Mouse (Mus musculus): ENCODE measurements around the gene Frmd6.

Gene Frmd6

DNA sequence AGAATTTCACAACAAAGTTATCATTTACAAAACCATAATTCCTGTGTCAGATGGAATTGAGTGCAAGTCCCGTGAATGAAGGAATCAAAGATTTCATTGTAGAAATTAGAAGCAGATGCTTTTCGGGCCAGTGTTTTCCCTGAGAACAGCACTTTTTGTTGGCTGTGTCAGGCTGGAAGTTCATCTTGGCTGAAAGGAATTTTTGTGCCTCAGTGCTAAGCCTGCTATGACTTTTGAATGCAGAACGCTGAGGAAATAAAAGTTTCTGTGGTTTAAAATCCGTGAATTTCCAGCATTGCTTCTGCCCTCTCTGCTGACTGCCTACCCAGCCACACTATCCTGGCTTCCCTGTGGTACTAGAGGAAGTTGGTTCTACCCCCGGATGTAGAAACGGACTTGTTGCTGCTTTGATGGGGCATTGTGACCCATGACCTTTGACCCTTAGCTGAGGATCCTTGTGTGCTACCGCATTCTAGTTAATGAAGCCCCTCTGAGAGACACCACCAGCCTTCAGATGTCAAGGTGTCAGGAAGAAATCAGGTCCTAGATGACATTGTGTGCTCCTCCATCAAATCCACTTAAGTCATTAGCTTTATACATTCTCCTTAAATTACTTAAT is 26.1 kb downstream of the Frmd6 start:
- no peak for DNase-seq (ENCODE audit: low spot score in 2 of 2)

DNA sequence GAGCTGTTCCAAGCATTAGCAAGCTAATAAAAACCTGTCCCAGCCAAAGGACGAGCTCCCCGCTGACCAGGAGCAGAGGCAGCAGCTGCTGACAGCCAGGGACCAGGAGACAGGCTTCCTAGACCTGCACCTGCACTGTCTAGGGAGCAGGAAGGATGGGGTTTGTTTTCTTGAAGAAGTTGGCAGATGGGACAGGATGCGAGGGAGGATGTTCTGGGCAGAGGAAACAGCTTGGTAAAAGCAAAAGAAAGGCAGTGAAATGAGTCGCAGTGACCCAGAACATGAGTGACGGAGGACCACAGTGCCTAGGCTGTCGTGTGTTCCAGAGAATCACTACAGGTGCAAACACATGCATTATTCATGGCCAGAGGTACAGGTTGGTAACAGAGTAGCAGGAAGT is 27.7 kb downstream of the Frmd6 start:
- peak; percentile 32 to 42 for DNase-seq (ENCODE audit: low spot score in 2 of 2)

- DNase-seq (ENCODE audit: low spot score in 2 of 2): no peak
Measured at GRCm38 (mm10) chr12:70855678-70856077, 30.4 kb downstream of the Frmd6 start.

DNA sequence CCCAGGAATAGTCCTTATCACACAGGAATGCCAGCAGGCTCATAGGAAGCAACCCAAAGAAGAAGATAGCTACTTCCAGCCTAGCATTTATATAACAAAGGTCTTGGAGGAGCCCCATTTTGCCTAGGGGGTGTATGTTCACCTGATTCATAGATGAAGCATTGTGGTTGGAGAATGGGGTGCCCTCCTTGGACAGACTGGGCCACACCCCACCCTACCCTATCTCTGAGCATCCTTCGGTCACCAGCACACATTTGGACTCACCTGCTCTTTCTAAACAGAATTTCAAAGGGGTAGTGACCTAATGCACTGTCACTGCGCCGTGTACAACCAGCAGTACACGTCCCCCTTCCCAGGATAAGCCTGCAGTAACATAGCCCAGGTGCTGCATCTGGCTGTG is 31.5 kb downstream of the Frmd6 start:
- no peak for DNase-seq (ENCODE audit: low spot score in 2 of 2)

DNA sequence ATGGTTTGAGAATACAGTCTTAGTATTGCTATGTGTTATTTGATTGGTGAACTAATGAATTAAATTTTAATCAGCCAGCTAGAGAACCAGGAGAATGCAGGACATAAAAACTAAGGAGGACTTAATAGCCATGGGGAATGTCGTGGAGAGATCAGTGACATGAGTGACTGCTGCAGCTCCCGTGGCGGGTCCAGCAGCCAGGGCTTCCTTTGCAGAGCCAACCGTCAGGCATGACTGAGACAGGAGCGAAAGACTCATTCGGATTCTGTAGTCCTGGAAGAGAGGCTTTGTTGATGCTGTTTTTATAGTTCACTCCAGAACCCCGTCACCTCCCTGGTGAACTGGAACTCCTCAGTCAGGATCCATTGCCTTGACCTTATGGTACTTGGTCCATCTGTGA is 38.0 kb downstream of the Frmd6 start:
- no peak for DNase-seq (ENCODE audit: low spot score in 2 of 2)

DNA sequence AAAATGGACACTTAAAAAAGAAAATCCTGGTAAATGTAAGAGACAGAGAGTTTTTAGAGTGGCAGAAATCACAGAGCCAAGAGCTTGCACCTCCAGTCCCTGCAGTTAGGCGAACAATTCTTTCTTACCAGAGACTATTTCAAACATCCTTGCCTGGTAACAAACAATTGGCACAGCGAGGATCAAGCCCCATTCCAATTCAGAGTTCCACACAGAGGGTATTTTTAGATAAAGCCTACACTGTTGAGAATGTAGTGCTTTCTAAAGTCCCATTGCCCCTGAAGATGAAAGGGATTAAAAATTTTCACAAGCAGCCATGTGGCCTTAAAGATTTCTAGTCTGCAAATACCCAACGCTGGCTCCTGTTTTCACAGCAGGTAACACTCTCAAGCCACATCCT is 42.5 kb downstream of the Frmd6 start:
- DNase-seq (ENCODE audit: low spot score in 2 of 2): no peak

GRCm38 (mm10) chr12:70868190-70868987 is 43.1 kb downstream of the Frmd6 start:
- no peak for DNase-seq (ENCODE audit: low spot score in 2 of 2)

GRCm38 (mm10) chr12:70868988-70869291 is 43.6 kb downstream of the Frmd6 start:
- DNase-seq (ENCODE audit: low spot score in 2 of 2): no peak

GRCm38 (mm10) chr12:70873544-70873943 is 48.2 kb downstream of the Frmd6 start:
- DNase-seq (ENCODE audit: low spot score in 2 of 2): peak; percentile 47 to 53

- no peak for DNase-seq (ENCODE audit: low spot score in 2 of 2)
Measured at GRCm38 (mm10) chr12:70876270-70876998, 51.1 kb downstream of the Frmd6 start.

- no peak for DNase-seq (ENCODE audit: low spot score in 2 of 2)
Measured at GRCm38 (mm10) chr12:70877926-70878710, 52.8 kb downstream of the Frmd6 start.

DNA sequence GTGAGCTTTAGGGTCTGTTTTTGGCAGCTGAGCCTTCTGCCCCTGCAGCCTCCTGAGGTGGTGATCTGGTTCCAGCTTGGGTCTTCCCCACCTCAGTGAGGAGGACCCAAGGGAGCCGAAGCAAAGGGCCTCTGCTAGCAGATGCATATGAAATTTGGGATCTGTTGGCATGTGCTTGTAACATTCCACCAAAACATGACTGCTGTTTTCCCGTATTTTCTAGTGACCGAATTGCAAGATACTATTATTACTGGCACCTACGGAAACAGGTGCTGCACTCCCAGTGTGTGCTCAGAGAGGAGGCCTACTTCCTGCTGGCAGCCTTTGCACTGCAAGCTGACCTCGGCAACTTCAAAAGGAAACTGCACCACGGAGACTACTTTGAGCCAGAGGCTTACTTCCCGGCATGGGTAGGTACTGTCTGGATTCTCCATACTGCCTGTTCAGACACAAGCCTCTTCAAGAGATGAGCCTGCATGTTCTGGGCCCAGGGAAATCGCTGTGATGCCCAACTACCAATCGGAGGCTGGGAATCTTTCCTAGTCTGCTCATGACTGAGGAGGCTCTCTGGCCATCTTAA is 55.2 kb downstream of the Frmd6 start:
- DNase-seq (ENCODE audit: low spot score in 2 of 2): peak in 1 of 2 experiments; percentile 9

DNA sequence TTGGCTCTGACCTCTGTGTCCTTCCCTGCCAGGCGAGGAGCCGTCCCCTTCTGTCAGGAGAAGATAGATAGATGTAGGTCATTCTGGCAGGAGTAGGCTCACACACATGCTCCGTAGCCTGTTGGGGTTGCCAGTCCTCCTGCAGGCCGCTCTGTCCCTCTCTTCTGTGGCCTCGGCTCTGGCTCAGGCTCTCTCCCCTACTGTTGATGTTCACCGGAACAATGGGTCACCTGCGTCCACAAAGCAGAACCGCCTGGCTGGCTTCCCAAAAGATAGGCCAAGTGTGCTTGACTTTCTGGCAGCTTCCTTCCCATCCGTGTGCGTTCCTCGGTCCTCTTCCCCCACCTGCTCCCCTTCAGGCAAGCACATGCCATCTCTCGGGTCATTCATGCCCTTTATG is 56.0 kb downstream of the Frmd6 start:
- DNase-seq (ENCODE audit: low spot score in 2 of 2): no peak

DNA sequence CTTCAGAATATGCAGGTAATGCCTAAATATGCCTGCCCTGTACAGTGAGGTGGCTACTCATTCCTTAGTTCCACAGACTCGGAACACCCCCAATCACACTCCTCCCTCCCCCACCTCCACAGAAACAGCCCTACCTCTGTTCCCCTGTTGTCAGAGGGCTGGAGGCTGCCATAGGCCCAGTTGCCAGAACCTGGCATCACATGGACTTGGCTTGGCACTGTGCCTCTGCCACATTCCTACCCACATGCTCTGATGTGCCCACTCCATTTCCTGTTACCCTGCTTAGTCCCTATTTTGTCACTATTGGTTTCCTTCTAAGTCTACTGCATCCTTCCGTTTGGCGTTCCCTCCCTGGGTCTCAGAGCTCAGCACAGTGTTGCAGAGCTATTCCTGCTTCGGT is 56.5 kb downstream of the Frmd6 start:
- no peak for DNase-seq (ENCODE audit: low spot score in 2 of 2)

- no peak for DNase-seq (ENCODE audit: low spot score in 2 of 2)
Measured at GRCm38 (mm10) chr12:70883141-70883540, 57.8 kb downstream of the Frmd6 start.

- DNase-seq (ENCODE audit: low spot score in 2 of 2): no peak
Measured at GRCm38 (mm10) chr12:70884113-70884512, 58.8 kb downstream of the Frmd6 start.

DNA sequence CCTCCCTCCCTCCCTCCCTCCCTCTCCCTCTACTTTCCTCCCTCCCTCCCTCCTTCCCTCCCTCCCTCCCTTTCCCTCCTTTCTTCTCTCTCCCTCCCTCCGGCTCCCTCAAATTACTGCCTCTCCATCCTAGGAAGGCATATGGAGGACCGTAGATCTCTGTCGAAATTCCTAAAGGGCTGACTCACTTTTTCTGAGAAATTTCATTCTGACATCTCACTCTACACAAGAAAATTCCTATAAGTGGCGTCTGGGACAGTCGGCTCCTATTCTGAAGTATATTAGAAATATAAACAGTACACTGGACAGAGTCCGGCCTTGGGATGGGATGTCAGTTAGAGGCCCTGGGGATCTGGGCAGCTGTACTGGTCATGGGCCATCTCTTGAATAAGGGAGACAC is 59.7 kb downstream of the Frmd6 start:
- no peak for DNase-seq (ENCODE audit: low spot score in 2 of 2)

GRCm38 (mm10) chr12:70885576-70885975 is 60.3 kb downstream of the Frmd6 start:
- no peak for DNase-seq (ENCODE audit: low spot score in 2 of 2)

DNA sequence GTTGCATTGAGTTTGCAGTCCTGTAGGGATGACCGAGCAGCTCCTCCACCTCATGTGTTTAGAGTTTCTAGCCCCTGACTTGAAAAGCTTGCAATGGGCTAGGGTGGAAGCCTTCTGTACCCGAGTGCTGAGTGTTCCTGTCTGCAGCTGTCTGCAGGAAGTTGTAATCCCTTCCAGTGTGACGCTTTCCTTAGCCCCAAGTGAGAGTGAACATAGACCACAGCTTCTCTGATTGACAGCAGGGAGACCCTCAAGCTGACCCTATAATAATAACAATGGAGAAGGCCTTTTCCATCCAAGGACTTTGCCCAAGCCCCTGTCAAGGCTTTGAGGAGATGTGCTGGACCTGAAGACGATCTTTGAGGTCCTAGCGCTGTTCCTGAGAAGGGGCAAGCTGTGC is 65.1 kb downstream of the Frmd6 start:
- no peak for DNase-seq (ENCODE audit: low spot score in 2 of 2)

DNA sequence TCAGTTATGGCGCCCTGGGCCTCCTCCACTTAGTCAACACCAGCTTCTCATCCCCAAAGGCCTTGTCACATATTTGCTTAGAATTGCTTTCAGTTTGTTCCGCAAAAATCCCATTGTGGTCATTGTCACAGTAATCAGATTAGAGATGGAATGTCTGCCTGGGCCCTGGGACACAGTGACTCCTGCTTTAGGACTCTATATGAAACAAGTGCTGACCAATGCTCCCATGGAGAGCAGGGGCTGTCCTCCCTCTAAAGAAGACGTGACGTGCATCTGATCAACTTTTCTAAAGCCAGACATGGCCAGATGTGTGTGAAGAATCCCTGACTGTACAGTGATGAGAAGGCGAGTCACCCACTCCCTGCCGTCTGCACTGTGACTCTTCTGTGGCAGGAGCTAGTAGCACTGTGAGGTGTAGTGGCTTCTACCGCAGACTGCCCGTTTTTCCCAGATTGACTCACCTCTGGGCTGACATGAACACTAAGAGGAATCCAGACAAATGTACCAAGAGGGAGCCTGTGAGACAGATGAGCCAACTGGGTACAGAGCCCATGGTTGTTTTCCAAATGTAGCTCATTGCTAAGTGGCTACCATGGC is 65.7 kb downstream of the Frmd6 start:
- DNase-seq (ENCODE audit: low spot score in 2 of 2): no peak

DNA sequence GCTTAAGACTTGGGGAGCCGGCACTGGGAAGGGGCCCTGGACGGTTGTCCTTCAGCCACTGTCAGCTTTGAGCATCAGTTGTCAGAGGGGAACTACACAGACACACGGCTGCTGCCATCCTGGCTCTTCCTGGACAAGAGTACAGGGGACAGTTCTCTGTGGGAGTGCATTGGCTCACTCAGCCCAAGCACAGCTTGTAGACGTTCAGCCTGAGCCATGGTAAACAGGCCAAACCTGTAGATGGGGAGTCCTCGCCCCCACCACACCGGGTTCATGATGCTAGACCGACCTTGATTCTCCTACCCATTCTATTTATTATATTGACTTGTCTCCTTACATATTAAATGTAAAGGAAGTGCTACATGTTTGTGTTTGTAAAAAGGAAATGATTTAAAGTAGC is 70.0 kb downstream of the Frmd6 start:
- no peak for DNase-seq (ENCODE audit: low spot score in 2 of 2)
